Mouse (Mus musculus): ENCODE results near the gene Vav2. TPM values are rescaled to one million over a fixed set of nuclear protein-coding genes. Genes with fewer than 3 reads are reported as not detected.
A peak's percentile ranks its signal among the peaks of the same experiment; 100 is the strongest.

Vav2 gene
- polyA plus RNA-seq, 1 experiment from 2014 or later: 7.1 TPM

- Histone ChIP-seq H3K4me1 (ENCODE audit: control insufficient read depth, insufficient read depth, low read length) (no peaks in the 10 kb centered on the region), H3K4me2 (ENCODE audit: low read depth, low read length) (no peak overlapping the region), H3K27ac (replicated peaks; ENCODE audit: low read depth, low read length) (no peak overlapping the region), H3K27me3 (replicated peaks; ENCODE audit: control insufficient read depth, insufficient read depth, low read length) (no peaks in the 10 kb centered on the region), H3K36me3 (ENCODE audit: control insufficient read depth, insufficient read depth, low read length) (peaks cover 14% of the 10 kb centered on the region; the same call in 1 of the 2 replicates), H3K4me3 (ENCODE audit: low read depth, low read length) (no peak overlapping the region), H3K9ac (ENCODE audit: low read depth, low read length) (no peak overlapping the region), H3K9me3 (ENCODE audit: control insufficient read depth, low read length) (no peaks in the 10 kb centered on the region)
- ATAC-seq (ENCODE audit: low read depth) (no peak), DNase-seq (ENCODE audit: low spot score) (no peak)
- WGBS: 62% methylated on average over 7 of the region's 7 CpGs
Observed at GRCm38 (mm10) chr2:27284441-27284840, 142.4 kb downstream of the Vav2 start.

- H3K27me3 ChIP-seq (replicated peaks; ENCODE audit: control insufficient read depth, insufficient read depth, low read length): no peaks in the 10 kb centered on the region
- H3K4me1 ChIP-seq (ENCODE audit: control insufficient read depth, insufficient read depth, low read length): no peaks in the 10 kb centered on the region
- peaks cover 23% of the 10 kb centered on the region; the same call in 1 of the 2 replicates for H3K36me3 ChIP-seq (ENCODE audit: control insufficient read depth, insufficient read depth, low read length)
- H3K4me2 ChIP-seq (ENCODE audit: low read depth, low read length): no peak overlapping the region
- DNase-seq (ENCODE audit: low spot score) (no peak), ATAC-seq (ENCODE audit: low read depth) (no peak)
- no peak overlapping the region for H3K9ac ChIP-seq (ENCODE audit: low read depth, low read length)
- no peak overlapping the region for H3K4me3 ChIP-seq (ENCODE audit: low read depth, low read length)
- H3K27ac ChIP-seq (replicated peaks; ENCODE audit: low read depth, low read length): no peak overlapping the region
- no peaks in the 10 kb centered on the region for H3K9me3 ChIP-seq (ENCODE audit: control insufficient read depth, low read length)
- WGBS: 83% methylated on average over 8 of the region's 9 CpGs
Observed at GRCm38 (mm10) chr2:27281771-27282170, 145.1 kb downstream of the Vav2 start.

- Histone ChIP-seq H3K9me3 (ENCODE audit: control insufficient read depth, low read length) (no peaks in the 10 kb centered on the region), H3K9ac (ENCODE audit: low read depth, low read length) (no peak overlapping the region), H3K4me2 (ENCODE audit: low read depth, low read length) (no peak overlapping the region), H3K27me3 (replicated peaks; ENCODE audit: control insufficient read depth, insufficient read depth, low read length) (no peaks in the 10 kb centered on the region), H3K4me1 (ENCODE audit: control insufficient read depth, insufficient read depth, low read length) (no peaks in the 10 kb centered on the region), H3K27ac (replicated peaks; ENCODE audit: low read depth, low read length) (no peak overlapping the region), H3K36me3 (ENCODE audit: control insufficient read depth, insufficient read depth, low read length) (peaks cover 23% of the 10 kb centered on the region; the same call in 1 of the 2 replicates), H3K4me3 (ENCODE audit: low read depth, low read length) (no peak overlapping the region)
- WGBS: 68% methylated on average over 13 of the region's 13 CpGs
- peak; percentile 76 for DNase-seq (ENCODE audit: low spot score)
- 0 out of 2 replicates have a peak, but pooled peaks have one; percentile 20 for ATAC-seq (ENCODE audit: low read depth)
Observed at GRCm38 (mm10) chr2:27280920-27281611, 145.8 kb downstream of the Vav2 start.

GRCm38 (mm10) chr2:27278859-27279258, 148.0 kb downstream of the Vav2 start:
- H3K4me3 ChIP-seq (ENCODE audit: low read depth, low read length): no peak overlapping the region
- no peaks in the 10 kb centered on the region for H3K27me3 ChIP-seq (replicated peaks; ENCODE audit: control insufficient read depth, insufficient read depth, low read length)
- no peak for ATAC-seq (ENCODE audit: low read depth)
- WGBS: 93% methylated on average over 7 of the region's 7 CpGs
- H3K4me2 ChIP-seq (ENCODE audit: low read depth, low read length): no peak overlapping the region
- no peaks in the 10 kb centered on the region for H3K4me1 ChIP-seq (ENCODE audit: control insufficient read depth, insufficient read depth, low read length)
- no peak for DNase-seq (ENCODE audit: low spot score)
- H3K9me3 ChIP-seq (ENCODE audit: control insufficient read depth, low read length): no peaks in the 10 kb centered on the region
- H3K27ac ChIP-seq (replicated peaks; ENCODE audit: low read depth, low read length): no peak overlapping the region
- H3K9ac ChIP-seq (ENCODE audit: low read depth, low read length): no peak overlapping the region
- H3K36me3 ChIP-seq (ENCODE audit: control insufficient read depth, insufficient read depth, low read length): peaks cover 35% of the 10 kb centered on the region

GRCm38 (mm10) chr2:27268325-27268724, 158.5 kb downstream of the Vav2 start:
- no peak for ATAC-seq (ENCODE audit: low read depth)
- H3K9me3 ChIP-seq (ENCODE audit: control insufficient read depth, low read length): no peaks in the 10 kb centered on the region

GRCm38 (mm10) chr2:27265819-27266218, 161.0 kb downstream of the Vav2 start:
- no peak overlapping the region for H3K4me2 ChIP-seq (ENCODE audit: low read depth, low read length)
- H3K27ac ChIP-seq (replicated peaks; ENCODE audit: low read depth, low read length): no peak overlapping the region
- H3K36me3 ChIP-seq (ENCODE audit: control insufficient read depth, insufficient read depth, low read length): peaks cover 59% of the 10 kb centered on the region
- no peaks in the 10 kb centered on the region for H3K9me3 ChIP-seq (ENCODE audit: control insufficient read depth, low read length)
- 83% methylated on average over 3 of the region's 3 CpGs for WGBS
- ATAC-seq (ENCODE audit: low read depth) (no peak), DNase-seq (ENCODE audit: low spot score) (no peak)
- H3K27me3 ChIP-seq (replicated peaks; ENCODE audit: control insufficient read depth, insufficient read depth, low read length): no peaks in the 10 kb centered on the region
- no peak overlapping the region for H3K4me3 ChIP-seq (ENCODE audit: low read depth, low read length)
- no peak overlapping the region for H3K9ac ChIP-seq (ENCODE audit: low read depth, low read length)
- H3K4me1 ChIP-seq (ENCODE audit: control insufficient read depth, insufficient read depth, low read length): no peaks in the 10 kb centered on the region

More at GRCm38 (mm10) chr2:27268325-27268724, 158.5 kb downstream of the Vav2 start:
- Histone ChIP-seq H3K9ac (ENCODE audit: low read depth, low read length) (no peak overlapping the region), H3K27ac (replicated peaks; ENCODE audit: low read depth, low read length) (no peak overlapping the region), H3K4me2 (ENCODE audit: low read depth, low read length) (no peak overlapping the region), H3K4me3 (ENCODE audit: low read depth, low read length) (no peak overlapping the region), H3K36me3 (ENCODE audit: control insufficient read depth, insufficient read depth, low read length) (peaks cover 66% of the 10 kb centered on the region), H3K4me1 (ENCODE audit: control insufficient read depth, insufficient read depth, low read length) (no peaks in the 10 kb centered on the region), H3K27me3 (replicated peaks; ENCODE audit: control insufficient read depth, insufficient read depth, low read length) (no peaks in the 10 kb centered on the region)
- 63% methylated on average over 2 of the region's 2 CpGs for WGBS
- DNase-seq (ENCODE audit: low spot score): no peak

- ATAC-seq (ENCODE audit: low read depth): no peak
- Histone ChIP-seq H3K4me1 (ENCODE audit: control insufficient read depth, insufficient read depth, low read length) (no peaks in the 10 kb centered on the region), H3K4me2 (ENCODE audit: low read depth, low read length) (no peak overlapping the region), H3K36me3 (ENCODE audit: control insufficient read depth, insufficient read depth, low read length) (peaks cover 37% of the 10 kb centered on the region), H3K27me3 (replicated peaks; ENCODE audit: control insufficient read depth, insufficient read depth, low read length) (no peaks in the 10 kb centered on the region), H3K9me3 (ENCODE audit: control insufficient read depth, low read length) (no peaks in the 10 kb centered on the region), H3K27ac (replicated peaks; ENCODE audit: low read depth, low read length) (no peak overlapping the region), H3K4me3 (ENCODE audit: low read depth, low read length) (no peak overlapping the region), H3K9ac (ENCODE audit: low read depth, low read length) (no peak overlapping the region)
- WGBS: 93% methylated on average over 4 of the region's 4 CpGs
- DNase-seq (ENCODE audit: low spot score): no peak
Observed at GRCm38 (mm10) chr2:27262984-27263383, 163.8 kb downstream of the Vav2 start.

GRCm38 (mm10) chr2:27251434-27251833, 175.4 kb downstream of the Vav2 start:
- no peak overlapping the region for H3K9ac ChIP-seq (ENCODE audit: low read depth, low read length)
- no peaks in the 10 kb centered on the region for H3K9me3 ChIP-seq (ENCODE audit: control insufficient read depth, low read length)
- no peak overlapping the region for H3K4me3 ChIP-seq (ENCODE audit: low read depth, low read length)
- H3K27me3 ChIP-seq (replicated peaks; ENCODE audit: control insufficient read depth, insufficient read depth, low read length): no peaks in the 10 kb centered on the region
- ATAC-seq (ENCODE audit: low read depth): no peak
- no peaks in the 10 kb centered on the region for H3K36me3 ChIP-seq (ENCODE audit: control insufficient read depth, insufficient read depth, low read length)
- no peak overlapping the region for H3K4me2 ChIP-seq (ENCODE audit: low read depth, low read length)
- H3K27ac ChIP-seq (replicated peaks; ENCODE audit: low read depth, low read length): no peak overlapping the region
- no peak for DNase-seq (ENCODE audit: low spot score)
- peaks cover 12% of the 10 kb centered on the region for H3K4me1 ChIP-seq (ENCODE audit: control insufficient read depth, insufficient read depth, low read length)

- Histone ChIP-seq H3K36me3 (ENCODE audit: control insufficient read depth, insufficient read depth, low read length) (no peaks in the 10 kb centered on the region), H3K4me2 (ENCODE audit: low read depth, low read length) (peak within 1 kb of the TSS; percentile 42), H3K27me3 (replicated peaks; ENCODE audit: control insufficient read depth, insufficient read depth, low read length) (no peaks in the 10 kb centered on the region), H3K9me3 (ENCODE audit: control insufficient read depth, low read length) (no peaks in the 10 kb centered on the region), H3K4me1 (ENCODE audit: control insufficient read depth, insufficient read depth, low read length) (peaks cover 12% of the 10 kb centered on the region), H3K9ac (ENCODE audit: low read depth, low read length) (no peak within 1 kb of the TSS), H3K27ac (replicated peaks; ENCODE audit: low read depth, low read length) (peak within 1 kb of the TSS; percentile 59), H3K4me3 (ENCODE audit: low read depth, low read length) (no peak within 1 kb of the TSS)
- WGBS: 77% methylated on average over 2 of the region's 2 CpGs
- DNase-seq (ENCODE audit: low spot score) (no peak), ATAC-seq (ENCODE audit: low read depth) (no peak)
Observed at GRCm38 (mm10) chr2:27248211-27248610, 178.6 kb downstream of the Vav2 start, which contains the start of gene Sardh. Sardh (minus strand) TSS chr2:27248337.

Measured in embryonic facial prominence, embryonic 14.5 days (tissue).